Mouse (Mus musculus): ENCODE data around the gene Anapc16.

The Anapc16 gene

GRCm38 (mm10) chr10:59971813-59972212, 31.1 kb downstream of the Anapc16 start:
- no peak for DNase-seq (ENCODE audit: low spot score in 2 of 2)

DNA sequence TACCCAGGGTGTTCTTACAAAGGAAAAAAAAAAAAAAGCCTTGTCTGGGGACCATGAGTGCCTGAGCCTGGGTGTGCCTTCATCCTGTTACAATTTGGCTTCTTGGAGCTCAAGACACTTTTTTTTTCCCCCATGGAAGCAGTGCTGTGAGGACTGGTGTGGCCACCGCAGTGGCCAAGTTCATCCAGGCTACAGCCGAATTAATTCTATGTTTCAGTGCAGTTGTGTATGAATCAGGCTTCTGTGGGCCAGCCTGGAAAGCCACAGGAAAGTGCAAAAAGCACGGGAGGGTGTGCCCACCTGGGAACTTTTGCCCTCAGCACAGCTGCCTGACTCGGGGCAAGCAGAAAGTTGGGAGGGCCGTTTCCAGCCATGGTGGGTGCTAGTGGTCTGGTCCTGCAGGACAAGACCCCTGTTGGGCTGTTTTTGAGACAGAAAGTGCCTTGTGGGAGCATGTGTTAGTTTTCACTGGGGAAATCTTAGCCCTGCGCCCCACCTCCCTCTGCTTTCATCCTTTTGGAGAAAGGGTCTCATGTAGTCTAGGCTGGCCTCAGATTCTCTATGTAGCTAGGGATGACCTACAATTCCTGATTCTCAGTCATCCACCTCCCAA, 32.4 kb downstream of the Anapc16 start:
- DNase-seq (ENCODE audit: low spot score in 2 of 2) = no peak

DNA sequence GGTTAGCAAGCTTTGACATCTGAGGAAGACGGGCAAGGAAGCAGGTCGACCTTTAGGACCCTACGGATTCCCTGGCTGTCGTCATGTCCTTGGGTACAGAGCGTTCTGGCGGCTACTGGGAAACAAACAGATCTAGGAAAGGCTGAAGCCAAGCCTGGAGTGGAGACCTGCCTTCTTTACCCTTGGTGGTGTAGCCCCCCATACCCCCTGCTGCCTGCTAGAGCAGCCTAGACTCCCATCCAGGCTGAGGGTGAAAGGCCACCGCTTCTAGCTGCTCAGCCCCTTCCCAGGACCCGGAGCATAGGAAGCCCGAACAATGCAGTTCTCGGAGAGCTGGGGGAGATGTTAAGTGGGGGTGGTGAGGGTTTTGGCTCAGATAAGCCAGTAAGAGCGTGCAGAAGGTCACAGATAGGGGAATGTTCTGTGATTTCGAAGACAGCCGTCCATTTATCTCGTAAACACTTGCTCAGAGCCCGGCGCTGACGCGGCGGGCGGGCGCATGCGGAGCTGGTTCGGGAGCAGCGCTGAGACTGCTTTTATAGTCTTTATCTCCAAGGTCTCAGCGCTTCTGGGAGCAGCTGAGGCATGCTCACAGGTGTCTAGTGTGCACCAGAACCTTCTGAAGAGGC, 33.0 kb downstream of the Anapc16 start:
- DNase-seq (ENCODE audit: low spot score in 2 of 2) = peak in 1 of 2 experiments; percentile 62

- DNase-seq (ENCODE audit: low spot score in 2 of 2) = no peak
Observed at GRCm38 (mm10) chr10:59967309-59967942, 35.5 kb downstream of the Anapc16 start.

DNA sequence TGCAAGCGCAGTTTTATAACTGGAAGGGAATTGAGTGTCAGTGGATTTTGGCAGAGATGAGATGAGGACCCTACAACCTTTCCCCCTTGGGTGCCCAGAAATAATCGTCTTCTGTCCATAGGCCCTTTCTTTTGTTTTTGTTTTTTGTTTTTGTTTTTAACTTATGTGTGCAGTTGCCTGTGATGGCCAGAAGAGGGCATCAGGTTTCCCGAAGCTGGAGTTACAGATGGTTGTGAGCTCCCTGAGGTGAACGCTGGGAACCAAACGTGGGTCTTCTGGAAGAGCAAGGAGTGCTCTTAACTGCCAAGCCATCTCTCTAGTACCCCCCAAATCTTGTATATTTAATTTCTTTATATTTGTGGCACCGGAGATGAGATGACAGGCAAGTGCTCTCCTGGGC, 36.2 kb downstream of the Anapc16 start:
- DNase-seq (ENCODE audit: low spot score in 2 of 2) = no peak

- DNase-seq (ENCODE audit: low spot score in 2 of 2) = no peak
Observed at GRCm38 (mm10) chr10:59965788-59966187, 37.1 kb downstream of the Anapc16 start.

DNA sequence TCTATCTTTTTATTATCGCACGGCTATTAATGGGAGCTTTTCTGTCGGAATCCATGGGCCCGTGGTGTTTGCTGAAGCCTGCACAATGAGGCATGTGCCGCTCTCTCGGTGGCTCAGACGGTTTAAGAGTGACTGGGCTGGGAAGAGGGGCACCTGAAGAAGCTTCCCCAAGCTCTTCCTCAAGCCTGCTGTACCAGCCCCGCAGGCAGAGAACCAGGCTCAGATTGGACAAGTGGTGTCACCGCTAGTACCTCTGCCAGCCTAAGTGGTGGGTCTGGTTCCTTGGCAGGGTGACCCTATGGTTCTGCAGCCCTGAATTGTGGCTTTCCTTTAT, 37.6 kb downstream of the Anapc16 start:
- no peak for DNase-seq (ENCODE audit: low spot score in 2 of 2)

DNA sequence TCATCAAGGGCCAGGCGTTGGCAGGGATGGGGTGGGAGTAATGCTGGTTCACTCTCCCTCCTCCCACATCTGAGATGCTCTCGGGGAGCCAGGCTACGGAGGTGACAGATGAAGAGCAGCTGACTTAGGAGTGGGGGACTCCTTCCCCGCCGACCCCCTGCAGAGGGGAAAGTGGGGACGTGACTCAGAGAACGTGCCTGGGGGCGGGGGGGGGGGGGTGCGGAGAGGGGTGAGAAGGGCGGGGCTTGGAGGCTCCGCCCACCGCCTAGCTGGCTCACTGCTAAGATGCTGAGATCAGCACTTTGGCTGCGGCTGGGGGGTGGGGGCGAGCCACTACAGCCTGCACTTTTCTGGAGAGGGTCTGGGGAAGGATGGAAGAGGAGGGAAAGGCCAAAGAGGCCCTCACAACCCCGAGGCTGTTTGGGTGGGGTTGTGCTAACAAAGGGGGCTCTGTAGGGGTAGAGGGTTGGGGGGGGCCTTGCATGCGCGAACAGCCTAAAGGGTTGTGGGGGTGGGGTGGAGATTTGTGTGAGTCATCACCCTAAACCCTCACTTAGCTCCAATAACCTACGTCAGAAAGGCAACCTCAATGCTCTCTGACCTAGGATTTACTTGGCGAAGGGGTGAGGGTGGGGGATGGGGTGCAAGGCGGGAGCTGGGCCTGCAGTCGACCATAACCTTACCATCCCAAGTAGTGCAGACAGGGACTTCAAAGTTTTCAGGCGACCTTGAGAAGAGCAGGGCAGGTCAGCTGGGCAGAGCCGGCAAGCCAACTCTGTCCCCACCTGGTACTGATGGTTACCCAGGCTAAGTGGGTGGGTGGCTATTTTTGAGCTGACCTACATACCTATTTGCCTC, 38.2 kb downstream of the Anapc16 start:
- DNase-seq (ENCODE audit: low spot score in 2 of 2) = no peak

DNA sequence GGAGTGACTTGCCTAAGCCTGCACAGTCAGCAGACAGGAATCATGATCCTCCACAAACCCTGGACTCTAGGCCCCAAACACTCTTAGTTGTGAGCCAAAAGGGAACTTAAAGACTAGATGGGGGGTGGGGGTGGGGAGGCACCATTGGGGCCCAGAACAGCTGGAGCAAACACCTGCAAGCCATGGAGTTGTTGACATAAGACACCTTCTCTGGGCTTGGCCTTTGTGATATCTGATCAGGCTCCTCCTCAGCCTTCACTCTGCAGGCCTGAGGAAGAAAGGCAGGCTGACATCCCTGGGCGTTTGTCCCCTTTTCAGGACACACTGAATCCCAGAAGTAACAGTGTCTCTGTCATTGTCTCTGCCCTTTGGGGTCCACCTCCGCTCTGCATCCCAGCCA, 39.3 kb downstream of the Anapc16 start:
- DNase-seq (ENCODE audit: low spot score in 2 of 2) = no peak

- DNase-seq (ENCODE audit: low spot score in 2 of 2) = no peak
Observed at GRCm38 (mm10) chr10:59959517-59959916, 43.4 kb downstream of the Anapc16 start.

- DNase-seq (ENCODE audit: low spot score in 2 of 2) = no peak
Observed at GRCm38 (mm10) chr10:59958458-59958857, 44.5 kb downstream of the Anapc16 start.

- peak in 1 of 2 experiments; percentile 32 for DNase-seq (ENCODE audit: low spot score in 2 of 2)
Observed at GRCm38 (mm10) chr10:59957171-59958149, 45.5 kb downstream of the Anapc16 start.

- DNase-seq (ENCODE audit: low spot score in 2 of 2) = no peak
Observed at GRCm38 (mm10) chr10:59956681-59957080, 46.3 kb downstream of the Anapc16 start.

DNA sequence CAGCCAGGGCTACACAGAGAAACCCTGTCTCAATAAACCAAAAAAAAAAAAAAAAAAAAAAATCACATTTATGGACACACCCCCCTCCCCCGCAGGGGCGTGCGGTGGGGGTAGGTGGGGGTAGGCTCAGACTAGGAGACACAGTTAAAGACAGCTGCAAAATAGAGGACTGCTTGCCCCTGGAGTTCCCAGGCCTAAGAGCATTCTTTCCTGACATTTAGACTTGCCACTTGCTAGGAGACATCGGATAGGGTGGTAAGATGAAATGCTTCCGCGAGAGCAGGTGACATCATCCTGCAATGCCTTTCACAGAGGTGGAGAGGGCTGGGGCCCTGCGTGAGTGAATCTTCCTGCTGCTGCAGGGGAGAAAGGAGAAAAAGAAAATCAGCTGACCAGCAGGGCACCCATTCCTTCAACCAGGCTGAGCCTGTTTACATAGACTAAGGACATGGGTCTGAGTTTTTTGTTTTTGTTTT, 49.3 kb downstream of the Anapc16 start:
- no peak for DNase-seq (ENCODE audit: low spot score in 2 of 2)

- no peak for DNase-seq (ENCODE audit: low spot score in 2 of 2)
Observed at GRCm38 (mm10) chr10:59952781-59953563, 50.0 kb downstream of the Anapc16 start.

GRCm38 (mm10) chr10:59952152-59952780, 50.7 kb downstream of the Anapc16 start:
- DNase-seq (ENCODE audit: low spot score in 2 of 2) = peak; percentile 56 to 66

GRCm38 (mm10) chr10:59951211-59952151, 51.5 kb downstream of the Anapc16 start, which contains the start of gene Ddit4:
TSS of gene Ddit4 (minus strand) at chr10:59951834.
- peak; percentile 100 for DNase-seq (ENCODE audit: low spot score in 2 of 2)

- peak; percentile 75 to 78 for DNase-seq (ENCODE audit: low spot score in 2 of 2)
Observed at GRCm38 (mm10) chr10:59950716-59951191, 52.2 kb downstream of the Anapc16 start.
